Mouse (Mus musculus) 416B (cell line): Measurements from ENCODE around the gene Racgap1.
A peak's percentile ranks its signal among the peaks of the same experiment; 100 is the strongest.

ENCODE experiments used
- DNase-seq: peaks from one replicate; pipeline ENCODE4 v3.0.0; 2011; ENCODE audit warnings: low read depth

Racgap1 gene

DNA sequence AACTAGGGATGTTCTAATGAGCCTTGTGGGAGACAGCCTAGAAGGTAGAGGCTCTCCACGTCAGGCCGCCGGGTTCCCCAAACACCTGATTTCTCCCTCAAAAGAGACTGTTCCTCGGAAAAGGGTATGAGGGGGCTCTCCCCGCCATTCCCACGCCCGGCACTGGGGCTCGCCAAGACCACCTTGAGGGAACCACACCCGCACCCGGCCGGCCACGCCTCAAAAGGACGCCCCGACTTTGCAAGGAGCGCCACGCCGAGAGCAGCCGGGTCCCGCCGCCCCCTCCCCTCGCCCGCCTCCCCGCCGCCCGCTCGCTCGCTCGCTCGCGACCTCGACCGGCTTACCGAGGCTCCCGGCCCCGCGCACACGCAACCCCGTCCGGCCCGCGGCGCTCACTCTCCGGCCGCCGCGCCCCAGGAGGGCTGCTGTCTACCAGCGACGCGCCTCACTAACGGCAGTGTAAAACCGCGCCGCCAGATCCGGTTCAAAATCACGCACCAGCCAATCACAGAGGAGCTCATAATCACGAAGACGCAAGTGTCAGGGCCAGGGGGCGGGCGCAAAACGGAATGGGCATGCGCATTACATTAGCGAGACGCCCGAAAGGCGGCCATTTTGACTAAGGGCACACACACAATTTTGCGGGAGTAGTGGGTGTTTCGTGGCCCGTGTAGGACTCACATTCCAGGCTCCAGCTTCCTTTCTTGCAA, at the start of gene Racgap1:
Racgap1 (minus strand) TSS at position 494 of the 710 bp plus-strand sequence.
- DNase-seq = peak; percentile 97

DNA sequence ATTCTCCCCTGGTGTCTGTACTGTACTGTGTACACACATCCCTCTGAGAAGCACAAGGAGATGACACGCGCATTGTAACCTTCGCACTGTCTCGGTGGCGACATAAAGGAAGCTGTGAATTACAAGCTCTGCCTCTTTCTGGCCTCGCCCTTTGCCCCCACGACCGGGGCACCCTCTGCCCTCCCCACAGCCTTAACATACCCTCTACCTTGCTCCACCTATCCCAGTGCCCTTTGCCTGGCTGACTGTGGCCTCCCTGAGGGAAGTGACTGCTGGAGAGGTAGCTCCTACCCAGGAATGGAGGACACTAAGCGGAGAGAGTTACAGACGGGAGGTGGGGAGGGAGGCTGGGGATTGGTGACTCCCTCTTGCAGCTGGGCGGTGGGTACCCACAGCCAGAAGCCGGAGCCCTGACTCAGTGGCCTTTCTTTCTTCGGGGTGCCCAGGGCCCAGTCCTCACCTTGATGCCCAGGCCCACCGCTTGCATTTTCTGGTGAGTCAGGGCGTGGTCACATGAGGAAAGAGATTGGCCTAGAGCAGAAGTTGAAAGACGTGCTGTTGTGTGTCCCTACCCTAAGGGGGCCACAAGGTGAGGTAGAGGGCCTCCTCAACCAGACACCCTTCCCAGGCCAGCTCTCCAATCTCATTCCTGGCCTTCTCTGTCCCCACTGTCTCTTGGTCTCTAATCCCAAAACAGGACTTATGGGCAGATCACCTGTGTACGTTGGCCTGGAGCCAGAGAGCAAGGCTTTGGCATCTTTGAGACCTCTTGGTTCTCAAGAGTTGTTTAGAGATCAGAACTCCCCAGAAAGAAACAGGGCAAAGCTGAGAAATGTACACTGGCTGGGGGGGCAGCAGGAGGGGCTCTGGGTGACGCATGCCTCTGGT, 49.0 kb upstream of the Racgap1 start:
- no peak for DNase-seq

DNA sequence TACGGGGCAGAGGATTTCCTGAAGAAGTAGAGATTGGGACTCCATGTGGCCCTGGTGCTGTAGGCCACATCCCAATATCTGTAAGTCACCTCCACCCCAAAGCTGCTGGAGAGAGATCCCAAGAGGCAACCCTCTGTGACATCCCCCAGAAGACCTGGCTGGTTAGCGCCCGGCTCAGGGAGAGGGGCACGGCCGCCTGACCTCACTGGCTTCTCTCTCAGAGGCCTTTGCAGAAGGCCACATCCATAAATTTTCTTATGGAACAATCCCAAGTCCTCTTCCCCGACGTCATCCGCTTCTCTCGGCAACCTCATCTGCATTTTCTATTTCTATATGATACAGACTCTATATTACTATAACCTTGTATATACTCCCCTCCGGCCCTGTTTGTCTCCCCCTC, 48.3 kb upstream of the Racgap1 start:
- no peak for DNase-seq

DNA sequence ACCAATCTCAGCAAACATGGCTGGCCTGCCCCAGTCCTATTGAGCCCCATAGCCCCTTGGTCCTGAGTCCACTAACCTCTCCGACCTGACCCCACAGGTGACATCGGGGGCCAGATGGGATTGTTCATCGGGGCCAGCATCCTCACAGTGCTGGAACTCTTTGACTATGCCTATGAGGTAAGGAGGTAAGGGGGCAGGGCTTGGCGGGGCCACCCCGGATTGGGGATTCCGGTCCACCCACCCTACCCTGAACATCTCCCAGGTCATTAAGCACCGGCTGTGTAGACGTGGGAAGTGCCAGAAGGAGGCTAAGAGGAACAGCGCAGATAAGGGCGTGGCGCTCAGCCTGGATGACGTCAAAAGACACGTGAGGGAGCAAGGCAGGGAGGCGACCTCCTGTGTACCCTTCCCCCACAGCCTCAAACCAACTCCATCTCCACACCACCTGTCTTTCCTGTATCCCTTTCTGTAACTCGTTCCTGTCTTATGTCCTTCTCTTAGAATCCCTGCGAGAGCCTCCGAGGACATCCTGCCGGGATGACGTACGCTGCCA, 47.2 kb upstream of the Racgap1 start:
- no peak for DNase-seq

DNA sequence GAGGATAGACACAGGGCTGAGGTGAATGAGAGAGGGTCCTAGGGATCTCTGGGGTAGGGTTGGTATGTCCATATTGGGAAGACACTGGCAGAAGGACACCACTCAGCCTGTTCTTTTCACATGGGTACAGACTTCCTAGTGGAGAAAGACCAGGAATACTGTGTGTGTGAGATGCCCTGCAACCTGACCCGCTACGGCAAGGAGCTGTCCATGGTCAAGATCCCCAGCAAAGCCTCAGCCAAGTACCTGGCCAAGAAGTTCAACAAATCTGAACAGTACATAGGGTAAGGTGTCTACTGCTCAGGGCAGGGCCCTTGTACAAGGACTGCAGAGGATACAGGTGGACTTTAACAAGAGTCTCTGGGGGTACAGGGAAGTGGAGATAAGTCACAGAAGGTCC, 45.9 kb upstream of the Racgap1 start:
- DNase-seq = no peak

DNA sequence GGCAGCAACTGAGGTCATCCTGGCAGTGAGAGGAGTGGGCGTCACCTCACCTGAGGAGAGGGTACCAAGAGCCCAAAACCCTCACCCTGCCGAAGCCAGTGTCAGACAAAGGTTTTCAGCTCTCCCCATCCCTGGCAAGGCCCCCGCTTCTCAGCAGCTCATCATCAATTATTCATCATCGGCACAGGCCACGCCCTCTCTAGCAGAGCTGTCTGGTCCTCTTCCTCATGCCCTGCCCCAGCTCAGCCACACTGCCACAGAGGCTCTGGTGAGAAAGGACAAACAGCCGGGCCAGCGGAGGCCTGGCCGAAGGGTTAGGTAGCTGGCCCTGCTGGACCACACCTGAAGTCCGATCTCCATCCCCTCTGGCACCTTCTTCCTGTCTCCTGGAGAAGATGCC, 40.5 kb upstream of the Racgap1 start:
- DNase-seq = no peak

DNA sequence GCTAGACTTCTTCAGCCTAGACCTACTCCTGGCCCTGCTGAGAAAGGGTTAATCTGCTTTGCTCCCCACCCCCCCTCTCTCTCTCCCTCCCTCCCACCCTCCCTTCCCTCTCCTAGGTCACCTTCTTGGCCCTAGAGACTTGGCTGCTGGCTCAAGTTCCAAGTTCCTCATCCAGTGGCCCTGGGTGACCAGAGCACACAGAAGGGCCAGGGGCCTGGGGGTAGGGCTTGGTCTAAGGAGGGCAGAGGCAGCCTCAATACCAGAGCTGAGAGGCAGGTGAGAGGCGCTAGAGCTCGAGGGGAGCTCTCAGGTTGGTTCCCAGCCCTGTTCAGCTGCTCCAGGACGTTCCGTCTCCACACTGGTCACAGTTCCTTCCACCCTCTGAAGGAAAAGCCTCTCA, 39.5 kb upstream of the Racgap1 start:
- no peak for DNase-seq

DNA sequence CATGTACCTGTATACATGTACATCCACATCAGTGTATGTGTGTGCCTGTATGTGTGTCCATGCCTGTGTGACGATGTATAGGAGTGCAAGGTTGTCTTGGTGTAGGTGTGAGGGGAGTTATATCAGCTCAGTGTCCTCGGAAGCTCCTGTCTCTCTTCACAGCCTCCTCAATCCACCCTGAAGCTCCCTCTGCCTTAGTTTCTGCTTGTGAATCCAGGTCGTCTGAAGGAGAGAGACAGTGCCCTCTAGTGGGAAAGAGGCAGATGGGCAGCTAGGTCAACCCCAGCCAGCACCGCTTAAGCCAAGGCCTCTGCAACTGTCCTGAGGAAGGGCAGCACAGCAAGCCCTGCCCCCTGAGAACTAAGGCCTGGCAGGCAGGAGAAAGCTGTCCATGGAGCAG, 37.3 kb upstream of the Racgap1 start:
- peak; percentile 77 for DNase-seq

DNA sequence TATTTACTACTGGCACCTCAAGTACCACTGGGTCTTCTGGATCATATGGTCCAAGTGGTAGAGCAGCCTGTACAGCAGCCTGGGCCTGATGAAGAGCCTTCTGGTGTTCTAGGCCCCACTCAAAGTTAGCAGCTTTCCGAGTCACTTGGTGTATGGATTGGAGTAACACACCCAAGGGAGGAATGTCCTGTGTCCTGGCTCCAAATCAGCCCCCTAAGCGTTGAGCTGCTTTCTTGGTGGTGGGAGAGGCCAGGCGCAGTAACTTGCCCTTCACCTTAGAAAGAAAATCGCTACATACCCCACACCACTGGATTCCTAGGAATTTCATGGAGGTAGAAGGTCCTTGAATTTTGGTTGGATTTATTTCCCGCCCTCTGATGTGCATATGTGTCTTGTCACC, 32.7 kb upstream of the Racgap1 start:
- DNase-seq = no peak

DNA sequence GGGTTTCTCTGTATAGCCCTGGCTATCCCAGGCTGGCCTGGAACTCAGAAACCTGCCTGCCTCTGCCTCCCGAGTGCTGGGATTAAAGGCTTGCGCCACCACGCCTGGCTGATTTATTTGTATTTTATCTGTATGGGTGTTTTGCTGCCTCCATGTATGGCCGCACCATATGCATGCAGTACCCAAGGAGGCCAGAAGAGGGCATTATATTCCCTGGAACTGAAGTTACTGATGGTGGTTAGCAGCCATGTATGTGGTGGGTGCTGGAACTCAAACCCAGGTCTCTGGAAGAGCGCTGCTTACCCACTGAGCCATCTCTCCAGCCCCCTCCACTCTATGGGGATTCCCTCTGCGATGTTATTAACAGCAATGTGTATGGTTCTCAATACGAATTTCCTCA, 31.4 kb upstream of the Racgap1 start:
- DNase-seq = peak; percentile 57

DNA sequence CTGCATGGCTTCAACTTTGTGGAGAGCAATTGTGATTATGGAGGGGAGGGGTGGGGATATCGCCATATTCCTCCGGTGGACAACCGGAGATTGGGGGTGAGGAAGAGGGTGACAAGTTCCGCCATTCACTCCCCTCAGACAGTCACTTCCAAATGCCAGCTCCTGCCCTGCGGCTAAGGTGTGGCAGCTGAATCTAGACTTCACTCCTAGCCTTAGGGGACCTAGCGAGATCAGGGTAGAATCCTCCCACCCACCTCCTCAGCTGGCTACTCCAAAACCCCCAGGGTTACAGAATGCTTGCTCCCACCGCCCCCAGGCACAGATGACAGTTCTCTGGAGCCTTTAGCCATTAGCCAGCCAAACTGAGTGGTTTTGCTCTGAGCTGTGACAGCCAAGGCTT, 27.6 kb upstream of the Racgap1 start:
- no peak for DNase-seq

DNA sequence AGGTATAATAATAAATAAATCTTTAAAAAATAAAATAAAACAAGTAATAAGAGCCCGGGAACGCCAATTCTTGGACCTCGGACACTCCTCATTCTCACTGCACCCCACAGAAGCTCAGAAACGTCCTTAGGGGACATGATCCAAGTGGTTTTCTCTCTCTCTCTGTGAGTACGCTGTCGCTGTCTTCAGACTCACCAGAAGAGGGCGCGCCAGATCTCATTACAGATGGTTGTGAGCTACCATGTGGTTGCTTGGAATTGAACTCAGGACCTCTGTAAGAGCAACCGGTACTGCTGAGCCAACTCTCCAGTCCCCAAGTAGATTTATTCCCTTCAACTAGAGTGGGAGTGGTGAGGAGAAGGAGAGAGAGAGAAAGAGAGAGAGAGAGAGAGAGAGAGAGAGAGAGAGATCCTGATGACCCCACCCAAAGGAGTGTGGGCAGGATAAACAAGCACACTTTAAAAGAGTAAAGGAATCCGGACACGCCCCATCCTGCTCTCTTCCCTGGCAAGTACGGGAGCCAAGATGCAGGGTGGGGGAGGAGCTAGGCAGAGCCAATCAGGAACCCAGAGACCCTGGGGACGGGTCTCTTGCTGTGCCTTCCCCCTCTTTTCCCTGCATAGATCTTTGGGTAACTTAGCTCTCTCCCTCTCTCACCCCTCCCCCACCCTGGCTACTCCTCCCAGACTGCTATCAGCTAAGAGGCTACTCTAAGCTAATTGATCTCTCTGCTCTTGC, 26.8 kb upstream of the Racgap1 start:
- peak; percentile 67 for DNase-seq

DNA sequence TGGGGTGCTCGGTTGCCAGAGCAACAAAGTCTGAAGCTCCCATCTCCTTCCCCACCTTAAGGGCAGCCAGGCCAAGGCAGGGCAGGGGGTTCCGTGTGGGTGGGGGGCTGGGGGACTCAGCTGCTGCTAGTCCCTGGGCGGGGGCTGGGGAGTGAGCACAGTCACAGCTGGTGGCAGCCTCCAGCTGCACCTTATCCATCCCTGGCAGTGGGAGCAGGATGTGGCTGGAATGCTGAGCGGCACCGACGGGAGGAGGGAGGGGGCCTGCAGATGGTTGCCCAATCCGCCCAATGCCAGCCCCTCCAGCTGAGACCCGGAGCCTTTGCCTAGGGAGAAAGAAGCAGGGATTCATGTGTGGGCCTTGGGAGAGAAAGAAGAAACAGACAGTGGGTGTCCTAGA, 25.6 kb upstream of the Racgap1 start:
- no peak for DNase-seq

DNA sequence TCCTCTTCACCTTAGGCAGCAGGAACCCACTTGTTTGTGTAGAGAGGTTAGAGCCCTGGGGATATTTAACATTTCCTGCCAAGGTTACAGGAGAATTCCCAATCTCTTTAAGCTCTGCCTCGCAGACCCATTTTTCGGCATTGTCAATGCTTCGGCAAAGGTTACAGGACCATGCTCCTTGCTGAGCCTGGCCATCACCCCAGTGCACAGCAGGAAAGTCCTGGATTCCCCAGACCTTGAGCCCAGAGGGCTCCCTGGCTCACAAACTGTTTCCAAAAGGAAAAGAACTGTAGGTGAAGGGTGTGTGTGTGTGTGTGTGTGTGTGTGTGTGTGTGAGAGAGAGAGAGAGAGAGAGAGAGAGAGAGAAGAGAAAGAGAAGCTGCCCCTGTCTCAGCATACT, 23.4 kb upstream of the Racgap1 start:
- no peak for DNase-seq

DNA sequence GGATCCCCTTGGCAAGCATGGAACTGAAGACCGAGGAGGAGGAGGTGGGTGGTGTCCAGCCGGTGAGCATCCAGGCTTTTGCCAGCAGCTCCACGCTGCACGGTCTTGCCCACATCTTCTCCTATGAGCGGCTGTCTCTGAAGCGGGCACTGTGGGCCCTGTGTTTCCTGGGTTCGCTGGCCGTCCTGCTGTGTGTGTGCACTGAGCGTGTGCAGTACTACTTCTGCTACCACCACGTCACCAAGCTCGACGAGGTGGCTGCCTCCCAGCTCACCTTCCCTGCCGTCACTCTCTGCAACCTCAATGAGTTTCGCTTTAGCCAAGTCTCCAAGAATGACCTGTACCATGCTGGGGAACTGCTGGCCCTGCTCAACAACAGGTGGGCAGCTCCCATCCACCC, 20.3 kb upstream of the Racgap1 start:
- no peak for DNase-seq

DNA sequence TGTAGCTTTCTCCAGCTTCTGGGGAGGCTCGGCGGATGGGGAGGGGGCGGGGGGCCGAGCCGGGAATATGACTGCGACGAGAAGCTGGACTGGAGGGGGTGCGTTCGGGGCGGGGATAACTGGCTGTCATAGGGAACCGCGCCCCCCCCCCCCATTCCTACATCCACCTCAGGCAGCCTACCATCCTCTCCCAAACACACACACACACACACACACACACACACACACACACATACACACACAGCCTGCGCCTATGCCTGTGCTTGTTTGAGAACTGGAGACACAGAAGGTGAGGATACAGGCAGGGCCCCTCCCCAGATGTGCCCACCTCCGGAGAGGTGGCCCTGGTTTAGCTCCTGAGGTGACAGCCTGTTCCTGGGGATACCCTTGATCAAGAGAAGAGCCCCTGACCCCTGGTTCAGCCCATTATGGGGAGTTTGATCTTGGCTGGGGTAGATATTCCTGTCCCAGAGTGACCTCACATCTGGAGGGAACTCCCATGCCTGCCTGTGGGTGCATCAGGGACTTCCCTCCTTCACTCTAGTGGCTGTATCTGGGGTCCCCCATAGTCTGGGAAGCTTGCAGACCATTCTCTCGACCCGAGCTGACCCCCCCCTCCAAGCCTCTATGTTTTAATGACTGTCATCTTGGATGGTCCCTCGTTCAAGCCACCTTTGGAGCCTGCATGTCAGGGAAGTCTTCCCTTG, 19.7 kb upstream of the Racgap1 start:
- no peak for DNase-seq

DNA sequence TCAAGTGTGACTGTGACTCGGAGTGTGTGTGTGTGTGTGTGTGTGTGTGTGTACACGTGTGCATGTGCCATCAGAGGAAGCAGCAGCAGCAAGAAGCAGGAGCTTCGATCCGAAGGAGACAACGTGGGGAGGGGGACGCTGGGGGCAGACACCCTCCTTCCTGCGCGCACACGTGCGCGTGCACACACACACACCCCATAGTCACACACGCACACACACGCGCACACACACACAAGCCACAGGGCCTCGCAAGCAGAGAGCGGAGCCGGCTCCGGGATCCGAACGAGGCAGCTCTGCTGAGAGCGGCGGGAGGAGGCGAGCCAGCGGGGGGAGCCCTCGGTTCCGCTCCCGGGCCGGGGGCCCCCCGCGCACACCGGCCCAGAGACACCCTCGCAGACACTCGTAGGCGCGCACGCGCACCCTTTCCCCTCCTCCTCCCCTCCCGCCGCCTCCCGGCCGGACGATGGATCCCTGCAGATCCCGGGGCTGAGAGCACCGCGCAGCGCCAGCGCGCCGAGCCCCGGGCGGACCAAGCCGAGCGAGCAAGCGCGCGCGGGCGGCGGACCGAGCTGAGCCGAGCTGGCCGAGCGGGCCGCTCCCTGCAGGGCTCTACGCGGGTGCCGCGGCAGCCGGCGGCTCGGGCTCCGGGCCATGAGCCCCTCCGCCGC, 18.8 kb upstream of the Racgap1 start, which contains the start of gene Asic1:
Asic1 (plus strand) TSS at position 215 of the 668 bp plus-strand sequence.
- no peak for DNase-seq

DNA sequence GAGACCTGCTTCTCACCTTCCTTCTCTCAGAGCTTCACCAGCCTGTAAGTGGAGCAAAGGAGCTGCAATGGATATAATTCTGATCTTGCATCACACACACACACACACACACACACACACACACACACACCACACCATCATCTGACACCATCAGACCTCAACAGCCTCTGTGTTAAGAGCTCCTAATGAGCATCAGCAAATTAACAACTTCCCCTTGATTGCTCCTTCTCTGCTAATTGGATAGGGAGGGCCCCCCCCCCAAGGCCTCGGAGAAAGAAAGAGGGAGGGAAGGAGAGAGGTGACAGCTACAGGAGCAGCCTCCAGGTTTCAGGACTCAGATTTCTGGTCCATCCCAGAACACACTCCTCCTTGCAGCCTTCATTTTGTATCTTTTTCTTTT, 17.9 kb upstream of the Racgap1 start:
- DNase-seq = no peak

DNA sequence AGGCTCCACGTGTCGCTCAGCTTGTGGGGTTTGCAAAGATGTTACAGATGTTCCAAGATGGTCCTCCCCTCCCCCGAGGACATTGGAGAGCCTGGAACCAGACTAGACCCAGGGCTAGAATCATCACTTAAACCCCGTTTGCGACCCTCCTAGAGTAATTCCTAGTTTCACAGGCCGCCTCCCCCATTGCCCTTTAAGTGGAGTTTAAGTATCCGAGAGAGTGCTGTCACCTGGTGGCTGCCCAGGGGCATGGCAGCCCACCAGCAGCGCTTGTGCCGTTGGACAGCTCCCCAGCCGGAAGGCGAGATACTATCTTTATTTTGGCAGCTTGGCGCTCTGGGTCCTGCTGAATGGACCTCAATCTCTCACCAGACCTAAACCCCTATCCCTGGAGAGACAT, 17.4 kb upstream of the Racgap1 start:
- peak; percentile 77 for DNase-seq

DNA sequence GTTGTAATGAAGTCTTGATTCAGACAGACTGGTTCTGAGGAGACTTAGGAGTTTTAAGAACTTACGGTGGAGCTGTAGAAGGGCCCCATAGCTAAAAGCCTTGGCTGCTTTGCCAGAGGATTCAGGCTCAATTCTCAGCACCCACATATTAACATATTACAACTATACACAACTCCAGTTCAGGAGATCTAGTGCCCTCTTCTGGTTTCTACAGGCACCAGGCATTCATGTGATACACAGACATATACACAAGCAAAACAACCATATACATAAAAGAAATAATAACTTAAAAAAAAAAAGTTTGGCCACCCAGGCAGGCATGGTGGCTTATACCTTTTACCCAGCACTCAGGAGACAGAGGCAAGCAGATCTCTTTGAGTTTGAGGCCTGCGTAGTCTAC, 16.1 kb upstream of the Racgap1 start:
- DNase-seq = no peak
